Mouse (Mus musculus): Measurements from ENCODE around the gene Dupd1. TPM values are rescaled to one million over a fixed set of nuclear protein-coding genes. Genes with fewer than 3 reads are reported as not detected.

Gene Dupd1
- polyA plus RNA-seq (2015; fragmentation: Nextera tagmentation; extraction: Ambion mirVana): 0.47 and 2.1 TPM in 2 replicates

- WGBS: 66% methylated on average over 5 of the region's 5 CpGs
- no peak within 1 kb of the TSS for H3K4me2 ChIP-seq
- no peak within 1 kb of the TSS for H3K27ac ChIP-seq
- H3K9me3 ChIP-seq: no peaks in the 10 kb centered on the region
- H3K4me3 ChIP-seq: no peak within 1 kb of the TSS
- no peaks in the 10 kb centered on the region for H3K27me3 ChIP-seq
- peaks cover 25% of the 10 kb centered on the region for H3K4me1 ChIP-seq
- H3K36me3 ChIP-seq: no peaks in the 10 kb centered on the region
- no peak within 1 kb of the TSS for H3K9ac ChIP-seq
- ATAC-seq (ENCODE audit: insufficient number of reproducible peaks, low FRiP score, low TSS enrichment, low read depth): no peak
These were observed at the start of gene Dupd1 for GRCm38 (mm10) chr14:21714486-21714885. Gene Dupd1 (minus strand): TSS chr14:21714576.

- Histone ChIP-seq H3K27ac (no peak overlapping the region), H3K9me3 (no peaks in the 10 kb centered on the region), H3K4me3 (no peak overlapping the region), H3K4me1 (0 out of 2 replicates have a peak, but pooled peaks cover 6% of the 10 kb centered on the region), H3K4me2 (no peak overlapping the region), H3K36me3 (no peaks in the 10 kb centered on the region), H3K27me3 (no peaks in the 10 kb centered on the region), H3K9ac (no peak overlapping the region)
- no peak for ATAC-seq (ENCODE audit: insufficient number of reproducible peaks, low FRiP score, low TSS enrichment, low read depth)
- 88% methylated on average over 3 of the region's 3 CpGs for WGBS
These were observed 49.4 kb upstream of the Dupd1 start for GRCm38 (mm10) chr14:21763736-21764135.

- H3K9me3 ChIP-seq: no peaks in the 10 kb centered on the region
- H3K27ac ChIP-seq: no peak overlapping the region
- H3K4me1 ChIP-seq: no peaks in the 10 kb centered on the region
- H3K4me3 ChIP-seq: no peak overlapping the region
- no peak overlapping the region for H3K4me2 ChIP-seq
- ATAC-seq (ENCODE audit: insufficient number of reproducible peaks, low FRiP score, low TSS enrichment, low read depth): no peak
- WGBS: 72% methylated on average over 9 of the region's 9 CpGs
- no peak overlapping the region for H3K9ac ChIP-seq
- no peaks in the 10 kb centered on the region for H3K27me3 ChIP-seq
- H3K36me3 ChIP-seq: no peaks in the 10 kb centered on the region
These were observed 47.2 kb upstream of the Dupd1 start for GRCm38 (mm10) chr14:21761560-21761959.

- ATAC-seq (ENCODE audit: insufficient number of reproducible peaks, low FRiP score, low TSS enrichment, low read depth): no peak
- Histone ChIP-seq H3K27ac (no peak overlapping the region), H3K9ac (no peak overlapping the region), H3K4me1 (0 out of 2 replicates have a peak, but pooled peaks cover 15% of the 10 kb centered on the region), H3K36me3 (no peaks in the 10 kb centered on the region), H3K27me3 (no peaks in the 10 kb centered on the region), H3K4me2 (no peak overlapping the region), H3K9me3 (no peaks in the 10 kb centered on the region), H3K4me3 (no peak overlapping the region)
- 83% methylated on average over 4 of the region's 4 CpGs for WGBS
These were observed 39.0 kb upstream of the Dupd1 start for GRCm38 (mm10) chr14:21753367-21753766.

- ATAC-seq (ENCODE audit: insufficient number of reproducible peaks, low FRiP score, low TSS enrichment, low read depth): no peak
- H3K27ac ChIP-seq: no peak overlapping the region
- H3K27me3 ChIP-seq: no peaks in the 10 kb centered on the region
- no peak overlapping the region for H3K9ac ChIP-seq
- no peak overlapping the region for H3K4me2 ChIP-seq
- H3K9me3 ChIP-seq: no peaks in the 10 kb centered on the region
- no peaks in the 10 kb centered on the region for H3K36me3 ChIP-seq
- WGBS: 89% methylated on average over 3 of the region's 3 CpGs
- H3K4me3 ChIP-seq: no peak overlapping the region
- 0 out of 2 replicates have a peak, but pooled peaks cover 20% of the 10 kb centered on the region for H3K4me1 ChIP-seq
These were observed 38.0 kb upstream of the Dupd1 start for GRCm38 (mm10) chr14:21752411-21752810.

- Histone ChIP-seq H3K4me3 (peak within 1 kb of the TSS; percentile 88), H3K27ac (peak within 1 kb of the TSS; percentile 88), H3K9me3 (no peaks in the 10 kb centered on the region), H3K36me3 (no peaks in the 10 kb centered on the region), H3K4me2 (peak within 1 kb of the TSS; percentile 75), H3K27me3 (no peaks in the 10 kb centered on the region), H3K9ac (peak within 1 kb of the TSS; percentile 89), H3K4me1 (0 out of 2 replicates have a peak, but pooled peaks cover 20% of the 10 kb centered on the region)
- ATAC-seq (ENCODE audit: insufficient number of reproducible peaks, low FRiP score, low TSS enrichment, low read depth): peak; percentile 57
- WGBS: under 1% methylated on average over 26 of the region's 26 CpGs
These were observed 36.6 kb upstream of the Dupd1 start, which contains the start of gene Dusp13 for GRCm38 (mm10) chr14:21750881-21751542. Gene Dusp13 (minus strand): TSS chr14:21751181.

- Histone ChIP-seq H3K9ac (peak within 1 kb of the TSS; percentile 89), H3K27ac (peak within 1 kb of the TSS; percentile 88), H3K9me3 (no peaks in the 10 kb centered on the region), H3K27me3 (no peaks in the 10 kb centered on the region), H3K36me3 (no peaks in the 10 kb centered on the region), H3K4me3 (peak within 1 kb of the TSS; percentile 88), H3K4me1 (0 out of 2 replicates have a peak, but pooled peaks cover 20% of the 10 kb centered on the region), H3K4me2 (peak within 1 kb of the TSS; percentile 75)
- ATAC-seq (ENCODE audit: insufficient number of reproducible peaks, low FRiP score, low TSS enrichment, low read depth): peak; percentile 72
- WGBS: 6% methylated on average over 49 of the region's 52 CpGs
These were observed 35.9 kb upstream of the Dupd1 start, which contains the start of gene Samd8 for GRCm38 (mm10) chr14:21750008-21750880. Gene Samd8 (plus strand): TSS chr14:21750531.

- H3K9ac ChIP-seq: no peak overlapping the region
- WGBS: 37% methylated on average over 15 of the region's 15 CpGs
- no peaks in the 10 kb centered on the region for H3K9me3 ChIP-seq
- ATAC-seq (ENCODE audit: insufficient number of reproducible peaks, low FRiP score, low TSS enrichment, low read depth): no peak
- H3K4me1 ChIP-seq: 0 out of 2 replicates have a peak, but pooled peaks cover 20% of the 10 kb centered on the region
- no peak overlapping the region for H3K27ac ChIP-seq
- no peaks in the 10 kb centered on the region for H3K27me3 ChIP-seq
- H3K4me2 ChIP-seq: no peak overlapping the region
- H3K4me3 ChIP-seq: no peak overlapping the region
- H3K36me3 ChIP-seq: no peaks in the 10 kb centered on the region
These were observed 33.9 kb upstream of the Dupd1 start for GRCm38 (mm10) chr14:21748142-21748870.

- Histone ChIP-seq H3K27ac (no peak overlapping the region), H3K4me1 (0 out of 2 replicates have a peak, but pooled peaks cover 18% of the 10 kb centered on the region), H3K4me3 (no peak overlapping the region), H3K27me3 (peaks cover 1% of the 10 kb centered on the region; the same call in 1 of the 2 replicates), H3K9me3 (no peaks in the 10 kb centered on the region), H3K9ac (no peak overlapping the region), H3K36me3 (no peaks in the 10 kb centered on the region), H3K4me2 (no peak overlapping the region)
- no peak for ATAC-seq (ENCODE audit: insufficient number of reproducible peaks, low FRiP score, low TSS enrichment, low read depth)
- 72% methylated on average over 14 of the region's 14 CpGs for WGBS
These were observed 33.2 kb upstream of the Dupd1 start for GRCm38 (mm10) chr14:21747436-21748141.

GRCm38 (mm10) chr14:21746846-21747245 is 32.5 kb upstream of the Dupd1 start:
- Histone ChIP-seq H3K36me3 (no peaks in the 10 kb centered on the region), H3K4me1 (0 out of 2 replicates have a peak, but pooled peaks cover 13% of the 10 kb centered on the region), H3K9ac (no peak overlapping the region), H3K9me3 (no peaks in the 10 kb centered on the region), H3K4me3 (no peak overlapping the region), H3K27me3 (peaks cover 4% of the 10 kb centered on the region; the same call in 1 of the 2 replicates), H3K4me2 (no peak overlapping the region), H3K27ac (no peak overlapping the region)
- ATAC-seq (ENCODE audit: insufficient number of reproducible peaks, low FRiP score, low TSS enrichment, low read depth): no peak
- WGBS: 81% methylated on average over 2 of the region's 2 CpGs

GRCm38 (mm10) chr14:21746251-21746650 is 31.9 kb upstream of the Dupd1 start:
- no peaks in the 10 kb centered on the region for H3K9me3 ChIP-seq
- no peak overlapping the region for H3K4me3 ChIP-seq
- H3K4me1 ChIP-seq: peaks cover 12% of the 10 kb centered on the region; the same call in 1 of the 2 replicates
- H3K4me2 ChIP-seq: no peak overlapping the region
- WGBS: 90% methylated on average over 8 of the region's 8 CpGs
- no peaks in the 10 kb centered on the region for H3K36me3 ChIP-seq
- peaks cover 4% of the 10 kb centered on the region; the same call in 1 of the 2 replicates for H3K27me3 ChIP-seq
- H3K9ac ChIP-seq: no peak overlapping the region
- no peak for ATAC-seq (ENCODE audit: insufficient number of reproducible peaks, low FRiP score, low TSS enrichment, low read depth)
- H3K27ac ChIP-seq: no peak overlapping the region
